Mouse (Mus musculus) embryonic facial prominence, embryonic 12.5 days (tissue): ENCODE data around the gene Prkn. TPM values are rescaled to one million over a fixed set of nuclear protein-coding genes. Genes with fewer than 3 reads are reported as not detected.

Experiments used
- ATAC-seq: fragments of 200-750 bp; cut with Nextera tagmentation; 2 replicates; pipeline ENCODE4 v1.8.0; 2017; ENCODE audit not compliant: insufficient number of reproducible peaks, insufficient read depth, low FRiP score, low TSS enrichment
- H3K27ac ChIP-seq: fragments of 300-500 bp; sonication (generic); 2 replicates; pipeline ENCODE4 v1.5.1; 2016; ENCODE audit warnings: mild to moderate bottlenecking
- H3K27me3 ChIP-seq: fragments of 300-500 bp; sonication (generic); 2 replicates; pipeline ENCODE4 v1.6.1; 2016; ENCODE audit warnings: mild to moderate bottlenecking, moderate library complexity
- H3K36me3 ChIP-seq: fragments of 300-500 bp; sonication (generic); 2 replicates; pipeline ENCODE4 v1.6.1; 2016; ENCODE audit warnings: mild to moderate bottlenecking
- H3K4me1 ChIP-seq: fragments of 300-500 bp; sonication (generic); 2 replicates; pipeline ENCODE4 v1.6.1; 2016
- H3K4me2 ChIP-seq: fragments of 300-500 bp; sonication (generic); replicated peaks from 2 replicates; pipeline ENCODE4 v1.6.1; 2016; ENCODE audit warnings: mild to moderate bottlenecking, moderate library complexity
- H3K4me3 ChIP-seq: fragments of 300-500 bp; sonication (generic); 2 replicates; pipeline ENCODE4 v1.5.1; 2016; ENCODE audit warnings: mild to moderate bottlenecking
- H3K9ac ChIP-seq: fragments of 300-500 bp; sonication (generic); 2 replicates; pipeline ENCODE4 v1.6.1; 2016; ENCODE audit warnings: mild to moderate bottlenecking, moderate library complexity
- H3K9me3 ChIP-seq: fragments of 300-500 bp; sonication (generic); 2 replicates; pipeline ENCODE4 v1.6.1; 2016; ENCODE audit warnings: mild to moderate bottlenecking, moderate library complexity
- WGBS: fragments of 180-500 bp; shearing (Covaris S2); methylation state at CpG from one replicate; pipeline ENCODE4 v1.1.7; 2016; 5-methylcytosine and 5-hydroxymethylcytosine counted together
- polyA plus RNA-seq: library from polyadenylated mRNA; unstranded; fragments of >200 nt; fragmentation: Nextera tagmentation; extraction: Ambion mirVana; gene quantifications from 2 replicates; pipeline ENCODE4 v1.2.1, GENCODE M21; 2016

Prkn gene
- polyA plus RNA-seq, 1 experiment from 2014 or later = 1.8 TPM

GRCm38 (mm10) chr17:11779547-11779946 is 939.4 kb downstream of the Prkn start:
- Histone ChIP-seq H3K9me3 (no peaks in the 10 kb centered on the region), H3K27ac (no peak overlapping the region), H3K9ac (no peak overlapping the region), H3K36me3 (no peaks in the 10 kb centered on the region), H3K4me3 (no peak overlapping the region), H3K4me1 (no peaks in the 10 kb centered on the region), H3K27me3 (no peaks in the 10 kb centered on the region), H3K4me2 (no peak overlapping the region)
- WGBS = 86% methylated on average over 10 of the region's 12 CpGs
- ATAC-seq = no peak

DNA sequence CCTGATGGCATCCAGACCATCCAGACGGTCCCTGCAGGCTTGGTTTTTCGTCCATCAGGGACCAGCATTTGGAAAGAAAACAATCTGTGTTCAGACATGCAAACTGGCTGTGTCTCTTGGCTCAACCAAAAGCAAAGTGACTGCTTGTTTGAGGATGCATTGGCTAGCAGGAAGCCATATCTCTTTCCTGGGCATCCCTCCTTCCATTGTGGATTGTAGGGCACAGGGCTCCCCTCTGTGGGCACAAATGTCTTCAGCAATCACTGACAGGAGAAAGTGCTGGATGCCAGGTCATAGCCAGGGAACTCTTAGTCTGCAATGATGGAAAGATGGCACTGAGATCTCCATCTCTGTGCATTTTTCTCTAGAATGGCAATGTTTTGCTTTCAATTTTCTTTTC is 939.8 kb downstream of the Prkn start:
- no peak overlapping the region for H3K9ac ChIP-seq
- H3K4me3 ChIP-seq = no peak overlapping the region
- H3K9me3 ChIP-seq = no peaks in the 10 kb centered on the region
- H3K36me3 ChIP-seq = no peaks in the 10 kb centered on the region
- H3K27me3 ChIP-seq = no peaks in the 10 kb centered on the region
- no peaks in the 10 kb centered on the region for H3K4me1 ChIP-seq
- H3K4me2 ChIP-seq = no peak overlapping the region
- whole genome bisulfite sequencing = 43% methylated on average over 2 of the region's 2 CpGs
- ATAC-seq = no peak
- H3K27ac ChIP-seq = no peak overlapping the region

GRCm38 (mm10) chr17:11780805-11781481 is 940.8 kb downstream of the Prkn start:
- WGBS = 61% methylated on average over 12 of the region's 12 CpGs
- no peak overlapping the region for H3K4me3 ChIP-seq
- H3K36me3 ChIP-seq = no peaks in the 10 kb centered on the region
- no peak for ATAC-seq
- H3K27me3 ChIP-seq = no peaks in the 10 kb centered on the region
- H3K9ac ChIP-seq = no peak overlapping the region
- no peaks in the 10 kb centered on the region for H3K4me1 ChIP-seq
- H3K4me2 ChIP-seq = no peak overlapping the region
- no peak overlapping the region for H3K27ac ChIP-seq
- no peaks in the 10 kb centered on the region for H3K9me3 ChIP-seq

DNA sequence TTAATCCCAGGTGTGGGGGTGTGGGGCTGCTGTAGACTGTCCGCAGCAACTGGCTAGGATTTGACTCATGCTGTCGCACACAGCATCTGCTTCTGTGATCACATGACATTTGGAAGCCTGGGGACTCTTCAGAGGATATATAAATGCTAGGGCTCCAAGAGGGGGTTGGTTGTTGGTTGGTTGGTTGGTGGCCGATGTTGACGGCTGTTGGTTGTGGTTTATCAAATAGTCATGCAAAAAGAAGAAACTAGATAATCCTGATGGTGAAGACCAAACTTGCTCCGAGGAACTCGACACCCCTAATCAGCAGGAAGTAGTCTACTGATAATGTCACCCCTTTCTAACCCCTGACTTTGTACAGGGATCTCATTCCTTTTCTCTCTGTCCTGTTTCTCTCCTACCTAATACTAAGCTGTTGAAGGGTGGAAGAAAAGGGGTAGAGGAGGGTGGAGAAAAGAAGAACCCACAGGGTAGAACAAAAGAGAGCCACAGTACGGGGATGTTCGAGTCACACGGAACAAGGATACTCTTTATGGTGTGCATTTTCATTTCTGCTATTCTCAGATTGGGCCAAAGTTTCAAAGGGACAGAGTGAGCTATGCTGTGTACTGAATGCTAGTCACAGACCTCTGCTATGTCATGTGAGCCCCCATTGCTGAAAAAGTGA is 948.2 kb downstream of the Prkn start:
- ATAC-seq = no peak
- 82% methylated on average over 9 of the region's 9 CpGs for WGBS

GRCm38 (mm10) chr17:11795979-11796378 is 955.8 kb downstream of the Prkn start:
- H3K4me2 ChIP-seq = no peak overlapping the region
- no peaks in the 10 kb centered on the region for H3K9me3 ChIP-seq
- H3K4me3 ChIP-seq = no peak overlapping the region
- no peak overlapping the region for H3K9ac ChIP-seq
- H3K27me3 ChIP-seq = no peaks in the 10 kb centered on the region
- H3K4me1 ChIP-seq = no peaks in the 10 kb centered on the region
- ATAC-seq = no peak
- no peak overlapping the region for H3K27ac ChIP-seq
- no peaks in the 10 kb centered on the region for H3K36me3 ChIP-seq
- 77% methylated on average over 3 of the region's 3 CpGs for WGBS

More for the DNA sequence above, 948.2 kb downstream of the Prkn start:
- Histone ChIP-seq H3K9ac (no peak overlapping the region), H3K4me1 (no peaks in the 10 kb centered on the region), H3K4me3 (no peak overlapping the region), H3K27ac (no peak overlapping the region), H3K27me3 (no peaks in the 10 kb centered on the region), H3K9me3 (no peaks in the 10 kb centered on the region), H3K36me3 (no peaks in the 10 kb centered on the region), H3K4me2 (no peak overlapping the region)

GRCm38 (mm10) chr17:11801226-11801625 is 961.0 kb downstream of the Prkn start:
- WGBS = 92% methylated on average over 4 of the region's 4 CpGs
- H3K4me3 ChIP-seq = no peak overlapping the region
- H3K9me3 ChIP-seq = no peaks in the 10 kb centered on the region
- no peaks in the 10 kb centered on the region for H3K4me1 ChIP-seq
- H3K9ac ChIP-seq = no peak overlapping the region
- ATAC-seq = no peak
- no peak overlapping the region for H3K27ac ChIP-seq
- H3K27me3 ChIP-seq = no peaks in the 10 kb centered on the region
- no peaks in the 10 kb centered on the region for H3K36me3 ChIP-seq
- H3K4me2 ChIP-seq = no peak overlapping the region

GRCm38 (mm10) chr17:11807280-11807679 is 967.1 kb downstream of the Prkn start:
- ATAC-seq = no peak
- Histone ChIP-seq H3K4me1 (no peaks in the 10 kb centered on the region), H3K27ac (no peak overlapping the region), H3K4me3 (no peak overlapping the region), H3K36me3 (no peaks in the 10 kb centered on the region), H3K27me3 (no peaks in the 10 kb centered on the region), H3K9ac (no peak overlapping the region), H3K4me2 (no peak overlapping the region), H3K9me3 (no peaks in the 10 kb centered on the region)
- WGBS = 72% methylated on average over 3 of the region's 3 CpGs

- H3K9ac ChIP-seq = no peak overlapping the region
- H3K4me1 ChIP-seq = no peaks in the 10 kb centered on the region
- no peaks in the 10 kb centered on the region; the same call in 1 of the 2 replicates for H3K27me3 ChIP-seq
- WGBS = 42% methylated on average over 2 of the region's 2 CpGs
- ATAC-seq = no peak
- H3K9me3 ChIP-seq = no peaks in the 10 kb centered on the region
- no peak overlapping the region for H3K27ac ChIP-seq
- H3K4me3 ChIP-seq = no peak overlapping the region
- no peaks in the 10 kb centered on the region for H3K36me3 ChIP-seq
- no peak overlapping the region for H3K4me2 ChIP-seq
These were observed 977.7 kb downstream of the Prkn start for GRCm38 (mm10) chr17:11817886-11818285.

DNA sequence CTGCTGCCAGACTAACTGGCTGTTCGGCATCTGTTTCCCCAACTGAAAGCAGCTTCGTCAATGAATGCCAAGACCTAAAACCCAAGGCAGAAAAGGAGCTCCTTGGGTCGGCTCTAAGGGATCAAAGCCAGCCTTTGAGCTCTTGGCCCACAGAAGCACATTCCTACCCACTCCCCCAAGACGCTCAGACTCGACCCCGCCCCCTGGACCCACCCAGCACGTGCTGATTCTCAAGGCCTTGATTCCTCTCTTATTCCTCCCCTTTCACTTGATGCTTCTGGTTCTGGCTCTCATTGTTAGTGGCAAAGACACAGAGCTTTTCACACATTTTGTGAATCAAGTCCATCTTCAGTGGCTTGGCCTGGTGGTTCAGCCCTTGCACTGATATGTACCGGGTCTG is 979.3 kb downstream of the Prkn start:
- Histone ChIP-seq H3K4me2 (no peak overlapping the region), H3K9ac (no peak overlapping the region), H3K4me3 (no peak overlapping the region), H3K27ac (no peak overlapping the region), H3K4me1 (no peaks in the 10 kb centered on the region), H3K27me3 (no peaks in the 10 kb centered on the region; the same call in 1 of the 2 replicates), H3K9me3 (no peaks in the 10 kb centered on the region), H3K36me3 (no peaks in the 10 kb centered on the region)
- no peak for ATAC-seq
- WGBS = 56% methylated on average over 8 of the region's 8 CpGs

DNA sequence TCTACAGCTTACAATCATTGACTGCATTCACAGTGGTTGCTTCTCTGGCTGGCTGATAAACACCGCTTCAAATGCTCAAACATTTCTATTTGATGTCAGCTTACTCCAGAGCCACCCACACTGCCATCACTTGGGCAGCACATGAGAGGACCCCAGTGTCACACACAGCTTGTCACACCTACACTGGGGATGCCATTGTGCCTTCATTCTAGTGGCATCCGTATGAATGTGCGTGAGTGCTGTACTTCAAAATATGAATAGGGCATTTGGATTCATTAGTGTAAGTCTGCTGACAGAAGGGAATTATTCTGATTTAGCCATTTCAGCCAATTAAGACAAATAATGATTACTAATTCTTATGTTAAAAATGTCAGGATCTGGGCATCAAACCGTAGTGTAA is 980.6 kb downstream of the Prkn start:
- Histone ChIP-seq H3K27me3 (no peaks in the 10 kb centered on the region; the same call in 1 of the 2 replicates), H3K36me3 (no peaks in the 10 kb centered on the region), H3K4me2 (no peak overlapping the region), H3K9me3 (no peaks in the 10 kb centered on the region), H3K9ac (no peak overlapping the region), H3K27ac (no peak overlapping the region), H3K4me3 (no peak overlapping the region), H3K4me1 (no peaks in the 10 kb centered on the region)
- ATAC-seq = no peak
- 93% methylated on average over 4 of the region's 4 CpGs for WGBS

GRCm38 (mm10) chr17:11829501-11829900 is 989.3 kb downstream of the Prkn start:
- Histone ChIP-seq H3K36me3 (no peaks in the 10 kb centered on the region), H3K9ac (no peak overlapping the region), H3K27me3 (no peaks in the 10 kb centered on the region), H3K4me1 (no peaks in the 10 kb centered on the region), H3K4me3 (no peak overlapping the region), H3K4me2 (no peak overlapping the region), H3K9me3 (no peaks in the 10 kb centered on the region), H3K27ac (no peak overlapping the region)
- 59% methylated on average over 3 of the region's 3 CpGs for WGBS
- no peak for ATAC-seq

- Histone ChIP-seq H3K9ac (no peak overlapping the region), H3K27me3 (no peaks in the 10 kb centered on the region), H3K4me3 (no peak overlapping the region), H3K27ac (no peak overlapping the region), H3K9me3 (no peaks in the 10 kb centered on the region), H3K36me3 (no peaks in the 10 kb centered on the region), H3K4me2 (no peak overlapping the region), H3K4me1 (no peaks in the 10 kb centered on the region)
- ATAC-seq = no peak
- WGBS = 83% methylated on average over 3 of the region's 3 CpGs
These were observed 996.9 kb downstream of the Prkn start for GRCm38 (mm10) chr17:11837121-11837520.
